8 mouse cellular contexts compared by ENCODE assay signal in genomic region chr2:90579728-90580235, GRCm38 (mm10). TPM values are rescaled to one million over a fixed set of nuclear protein-coding genes. Genes with fewer than 3 reads are reported as not detected.
A peak's percentile ranks its signal among the peaks of the same experiment; 100 is the strongest.
DNase-seq lines count a peak whose midpoint lies in the region; ATAC-seq lines count a peak whose summit lies in the region.

No protein-coding gene starts in this region.

- DNase-seq in layer of hippocampus, postnatal 10 days (ENCODE audit: low spot score in 2 of 2) = peak; percentile 64 to 71
- DNase-seq in layer of hippocampus, adult 8-10 months (ENCODE audit: low spot score in 2 of 2) = no peak
- peak; percentile 83 for DNase-seq in hindbrain, embryonic 11.5 days (ENCODE audit: low spot score)
- DNase-seq in limb, embryonic 11.5 days (ENCODE audit: low spot score) = peak; percentile 76
- peak; percentile 84 for DNase-seq in midbrain, embryonic 10.5 days (ENCODE audit: low spot score)
- DNase-seq in spleen, postnatal 4 days (ENCODE audit: low spot score in 2 of 2) = peak; percentile 71 to 89

- H3K9ac ChIP-seq in forebrain, embryonic 12.5 days = peak overlapping the region; percentile 92
- H3K9ac ChIP-seq in hindbrain, embryonic 11.5 days (ENCODE audit: low read depth, low read length) = peak overlapping the region; percentile 86
- peak overlapping the region; percentile 51 for H3K9ac ChIP-seq in limb, embryonic 11.5 days (ENCODE audit: low read length)

- ATAC-seq in cerebellum, adult (ENCODE audit: insufficient number of reproducible peaks, low FRiP score, low TSS enrichment) = peak; percentile 71
- ATAC-seq in forebrain, embryonic 12.5 days (ENCODE audit: low FRiP score) = peak; percentile 73
- ATAC-seq in hindbrain, embryonic 11.5 days (ENCODE audit: low FRiP score) = peak; percentile 75
- peak; percentile 32 for ATAC-seq in limb, embryonic 11.5 days (ENCODE audit: insufficient number of reproducible peaks, low FRiP score, low TSS enrichment, low read depth)

- H3K4me2 ChIP-seq in forebrain, embryonic 12.5 days = peak overlapping the region; percentile 97
- H3K4me2 ChIP-seq in hindbrain, embryonic 11.5 days (replicated peaks; ENCODE audit: low read depth, low read length) = peak overlapping the region; percentile 97
- H3K4me2 ChIP-seq in limb, embryonic 11.5 days (ENCODE audit: low read depth, severe bottlenecking) = peak overlapping the region; percentile 99

- H3K4me3 ChIP-seq in forebrain, embryonic 12.5 days (replicated peaks) = peak overlapping the region; percentile 83
- H3K4me3 ChIP-seq in hindbrain, embryonic 11.5 days (ENCODE audit: low read depth, low read length) = peak overlapping the region; percentile 84
- H3K4me3 ChIP-seq in limb, embryonic 11.5 days (ENCODE audit: low read depth, low read length) = peak overlapping the region; percentile 65
- peak overlapping the region; percentile 88 for H3K4me3 ChIP-seq in midbrain, embryonic 10.5 days

- peaks cover 8% of the 10 kb centered on the region for H3K4me1 ChIP-seq in forebrain, embryonic 12.5 days
- H3K4me1 ChIP-seq in hindbrain, embryonic 11.5 days (replicated peaks; ENCODE audit: control insufficient read depth, insufficient read depth, low read length) = no peaks in the 10 kb centered on the region
- H3K4me1 ChIP-seq in limb, embryonic 11.5 days (ENCODE audit: control insufficient read depth, insufficient read depth, low read length) = peaks cover 3% of the 10 kb centered on the region; the same call in 1 of the 2 replicates
- peaks cover 31% of the 10 kb centered on the region for H3K4me1 ChIP-seq in midbrain, embryonic 10.5 days

- H3K36me3 ChIP-seq in forebrain, embryonic 12.5 days (replicated peaks) = no peaks in the 10 kb centered on the region
- no peaks in the 10 kb centered on the region for H3K36me3 ChIP-seq in hindbrain, embryonic 11.5 days (ENCODE audit: control insufficient read depth, insufficient read depth, low read length)
- H3K36me3 ChIP-seq in limb, embryonic 11.5 days (ENCODE audit: control insufficient read depth, insufficient read depth, low read length) = no peaks in the 10 kb centered on the region
- H3K36me3 ChIP-seq in midbrain, embryonic 10.5 days = no peaks in the 10 kb centered on the region

- peaks cover 9% of the 10 kb centered on the region; the same call in 1 of the 2 replicates for H3K27me3 ChIP-seq in forebrain, embryonic 12.5 days
- no peaks in the 10 kb centered on the region for H3K27me3 ChIP-seq in hindbrain, embryonic 11.5 days (ENCODE audit: control insufficient read depth, insufficient read depth, low read length)
- no peaks in the 10 kb centered on the region for H3K27me3 ChIP-seq in limb, embryonic 11.5 days (ENCODE audit: control insufficient read depth, insufficient read depth, low read length)
- H3K27me3 ChIP-seq in midbrain, embryonic 10.5 days (ENCODE audit: low read depth, poor library complexity, severe bottlenecking) = peaks cover 15% of the 10 kb centered on the region

- peak overlapping the region; percentile 83 for H3K27ac ChIP-seq in forebrain, embryonic 12.5 days
- peak overlapping the region; percentile 85 for H3K27ac ChIP-seq in hindbrain, embryonic 11.5 days (ENCODE audit: low read depth, low read length)
- H3K27ac ChIP-seq in limb, embryonic 11.5 days (replicated peaks; ENCODE audit: low read depth, low read length) = no peak overlapping the region
- peak overlapping the region; percentile 93 for H3K27ac ChIP-seq in midbrain, embryonic 10.5 days (replicated peaks)

- H3K9me3 ChIP-seq in forebrain, embryonic 12.5 days = no peaks in the 10 kb centered on the region
- H3K9me3 ChIP-seq in hindbrain, embryonic 11.5 days (ENCODE audit: control insufficient read depth, low read length) = no peaks in the 10 kb centered on the region
- no peaks in the 10 kb centered on the region for H3K9me3 ChIP-seq in limb, embryonic 11.5 days (ENCODE audit: control insufficient read depth, low read length)
- H3K9me3 ChIP-seq in midbrain, embryonic 10.5 days (replicated peaks) = no peaks in the 10 kb centered on the region

- under 1% methylated on average over 35 of the region's 44 CpGs for WGBS in forebrain, embryonic 12.5 days
- 0% methylated on average over 32 of the region's 44 CpGs for WGBS in hindbrain, embryonic 11.5 days
- 0% methylated on average over 43 of the region's 44 CpGs for WGBS in limb, embryonic 11.5 days
- WGBS in midbrain, embryonic 10.5 days = under 1% methylated on average over 44 of the region's 44 CpGs

RNA-seq across cellular contexts. Expression of gene Ptprj, which starts 0.7 kb away (rescaled TPM):
- 10 to 100 TPM; 67.7 to 73.0 TPM for total RNA-seq in layer of hippocampus, postnatal 10 days (2021)
- total RNA-seq in layer of hippocampus, adult 8-10 months (2022) = 100 to 1,000 TPM; 108 to 115 (median 111) TPM
- polyA plus RNA-seq in forebrain, embryonic 12.5 days (2016; fragmentation: Nextera tagmentation; extraction: Ambion mirVana) = 2.1 and 2.7 TPM in 2 replicates
- 2.4 and 2.9 TPM in 2 replicates for polyA plus RNA-seq in hindbrain, embryonic 11.5 days (2014; fragmentation: Nextera tagmentation; extraction: Ambion mirVana)
- 1.4 TPM in 2 replicates for polyA plus RNA-seq in limb, embryonic 11.5 days (2014; fragmentation: Nextera tagmentation; extraction: Ambion mirVana)
- polyA plus RNA-seq in midbrain, embryonic 10.5 days (2016; fragmentation: Nextera tagmentation; extraction: Ambion mirVana) = 2.1 and 2.2 TPM in 2 replicates

Comparison
In these comparisons a context has a peak if more than half of its experiments do, and no peak if none do; other contexts are left out.
1. DNase-seq: peak in layer of hippocampus, postnatal 10 days (2 of 2), hindbrain, embryonic 11.5 days (single experiment), limb, embryonic 11.5 days (single experiment), midbrain, embryonic 10.5 days (single experiment) and spleen, postnatal 4 days (2 of 2); none in layer of hippocampus, adult 8-10 months (0 of 2).
2. Peak in every context shown above with its lines, with median percentiles within 50 percentile points of each other: ATAC-seq, H3K4me2 ChIP-seq, H3K4me3 ChIP-seq and H3K9ac ChIP-seq.